Mouse (Mus musculus) hindbrain, embryonic 14.5 days (tissue): Measurements from ENCODE around the gene Rhoa. TPM values are rescaled to one million over a fixed set of nuclear protein-coding genes. Genes with fewer than 3 reads are reported as not detected.
A peak's percentile ranks its signal among the peaks of the same experiment; 100 is the strongest.

Experiments
- ATAC-seq: fragments of 200-750 bp; cut with Nextera tagmentation; 2 replicates; pipeline ENCODE4 v1.8.0; 2017; ENCODE audit warnings: moderate number of reproducible peaks, mild to moderate bottlenecking, moderate TSS enrichment, moderate library complexity; ENCODE audit not compliant: low FRiP score
- DNase-seq: peaks from one replicate; pipeline ENCODE4 v3.0.0-alpha.2; 2015; ENCODE audit warnings: low spot score
- H3K27ac ChIP-seq: fragments of 300-500 bp; sonication (generic); 2 replicates; pipeline ENCODE4 v1.5.1; 2014; ENCODE audit warnings: mild to moderate bottlenecking, moderate library complexity
- H3K27me3 ChIP-seq: fragments of 300-500 bp; sonication (generic); 2 replicates; pipeline ENCODE4 v1.6.1; 2014; ENCODE audit warnings: mild to moderate bottlenecking, low read length, mixed read lengths; ENCODE audit not compliant: control insufficient read depth, insufficient read depth
- H3K36me3 ChIP-seq: fragments of 300-500 bp; sonication (generic); replicated peaks from 2 replicates; pipeline ENCODE4 v1.6.1; 2014; ENCODE audit not compliant: control insufficient read depth, insufficient read depth
- H3K4me1 ChIP-seq: fragments of 300-500 bp; sonication (generic); replicated peaks from 2 replicates; pipeline ENCODE4 v1.6.1; 2014; ENCODE audit warnings: antibody characterized with exemption, low read length, mixed read lengths; ENCODE audit not compliant: control insufficient read depth, insufficient read depth
- H3K4me2 ChIP-seq: fragments of 300-500 bp; sonication (generic); replicated peaks from 2 replicates; pipeline ENCODE4 v1.6.1; 2014; ENCODE audit warnings: mild to moderate bottlenecking, moderate library complexity
- H3K4me3 ChIP-seq: fragments of 300-500 bp; sonication (generic); replicated peaks from 2 replicates; pipeline ENCODE4 v1.5.1; 2014; ENCODE audit warnings: mild to moderate bottlenecking, low read length
- H3K9ac ChIP-seq: fragments of 300-500 bp; sonication (generic); 2 replicates; pipeline ENCODE4 v1.6.1; 2014
- H3K9me3 ChIP-seq: fragments of 300-500 bp; sonication (generic); 2 replicates; pipeline ENCODE4 v1.6.1; 2016; ENCODE audit warnings: low read length; ENCODE audit not compliant: control insufficient read depth
- WGBS: fragments of 180-500 bp; shearing (Covaris S2); extraction: QIAGEN DNeasy Blood & Tissue Kit; methylation state at CpG from one replicate; pipeline ENCODE4 v1.1.7; 2014; 5-methylcytosine and 5-hydroxymethylcytosine counted together
- polyA plus RNA-seq: library from polyadenylated mRNA; unstranded; fragments of >200 nt; fragmentation: Nextera tagmentation; extraction: Ambion mirVana; gene quantifications from 2 replicates; pipeline ENCODE4 v1.2.1, GENCODE M21; 2014

Rhoa gene
- polyA plus RNA-seq, 1 experiment from 2014 or later, result 206 TPM

DNA sequence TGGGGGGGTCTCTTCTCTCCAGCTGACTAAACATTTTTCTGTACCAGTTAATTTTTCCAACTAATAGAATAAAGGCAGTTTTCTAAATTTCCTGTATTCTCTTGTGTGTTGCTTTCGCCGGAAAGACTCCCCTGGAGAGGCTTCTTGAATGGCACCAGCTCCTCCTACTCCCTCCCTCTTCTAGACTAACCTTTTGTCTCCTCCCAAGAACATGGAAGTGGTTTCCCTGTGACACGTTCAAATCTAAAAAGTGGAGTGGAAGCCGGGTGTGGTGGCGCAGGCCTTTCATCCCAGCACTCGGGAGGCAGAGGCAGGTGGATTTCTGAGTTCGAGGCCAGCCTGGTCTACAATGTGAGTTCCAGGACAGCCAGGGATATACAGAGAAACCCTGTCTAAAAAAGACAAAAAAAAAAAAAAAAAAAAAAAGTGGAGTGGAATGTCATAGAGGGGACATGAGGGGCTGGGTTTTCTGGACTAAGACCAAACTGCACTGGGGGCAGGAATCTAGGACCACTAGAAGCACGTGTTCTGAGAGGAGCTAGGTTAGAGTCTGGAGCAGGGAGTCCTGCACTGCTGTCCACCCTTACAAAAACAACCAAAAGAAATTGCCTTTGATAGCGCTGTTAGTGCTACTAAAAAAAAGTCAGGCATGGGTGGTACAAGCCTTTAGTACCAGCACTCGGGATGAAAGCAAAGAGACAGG is 32.1 kb downstream of the Rhoa start:
- DNase-seq, result no peak

GRCm38 (mm10) chr9:108338551-108338885 is 32.6 kb downstream of the Rhoa start:
- Histone ChIP-seq H3K36me3 (peaks cover 34% of the 10 kb centered on the region), H3K4me1 (peaks cover 17% of the 10 kb centered on the region), H3K4me2 (peak overlapping the region; percentile 80), H3K27ac (peak overlapping the region; percentile 82), H3K27me3 (no peaks in the 10 kb centered on the region), H3K9ac (peak overlapping the region; percentile 85), H3K4me3 (peak overlapping the region; percentile 60), H3K9me3 (no peaks in the 10 kb centered on the region)
- 34% methylated on average over 6 of the region's 6 CpGs for WGBS
- DNase-seq (no peak), ATAC-seq (0 out of 2 replicates have a peak, but pooled peaks have one; percentile 10)

More for the DNA sequence above, 32.1 kb downstream of the Rhoa start:
- Histone ChIP-seq H3K4me1 (peaks cover 17% of the 10 kb centered on the region), H3K27me3 (no peaks in the 10 kb centered on the region), H3K9me3 (no peaks in the 10 kb centered on the region), H3K4me2 (peak overlapping the region; percentile 80), H3K9ac (no peak overlapping the region), H3K27ac (peak overlapping the region; percentile 82), H3K36me3 (peaks cover 38% of the 10 kb centered on the region), H3K4me3 (no peak overlapping the region)
- no peak for ATAC-seq
- 70% methylated on average over 10 of the region's 10 CpGs for WGBS

- peak; percentile 92 for DNase-seq
- ATAC-seq, result peak; percentile 97
- H3K4me1 ChIP-seq, result peaks cover 17% of the 10 kb centered on the region
- under 1% methylated on average over 49 of the region's 49 CpGs for WGBS
- peak within 1 kb of the TSS; percentile 80 for H3K4me2 ChIP-seq
- peak within 1 kb of the TSS; percentile 82 for H3K27ac ChIP-seq
- H3K9me3 ChIP-seq, result no peaks in the 10 kb centered on the region
- H3K36me3 ChIP-seq, result peaks cover 28% of the 10 kb centered on the region
- no peaks in the 10 kb centered on the region for H3K27me3 ChIP-seq
- peak within 1 kb of the TSS; percentile 60 for H3K4me3 ChIP-seq
- H3K9ac ChIP-seq, result peak within 1 kb of the TSS; percentile 85
These were observed 33.2 kb downstream of the Rhoa start, which contains the start of gene Gpx1 for GRCm38 (mm10) chr9:108338886-108339781. Gpx1 (plus strand) TSS chr9:108338903.

DNA sequence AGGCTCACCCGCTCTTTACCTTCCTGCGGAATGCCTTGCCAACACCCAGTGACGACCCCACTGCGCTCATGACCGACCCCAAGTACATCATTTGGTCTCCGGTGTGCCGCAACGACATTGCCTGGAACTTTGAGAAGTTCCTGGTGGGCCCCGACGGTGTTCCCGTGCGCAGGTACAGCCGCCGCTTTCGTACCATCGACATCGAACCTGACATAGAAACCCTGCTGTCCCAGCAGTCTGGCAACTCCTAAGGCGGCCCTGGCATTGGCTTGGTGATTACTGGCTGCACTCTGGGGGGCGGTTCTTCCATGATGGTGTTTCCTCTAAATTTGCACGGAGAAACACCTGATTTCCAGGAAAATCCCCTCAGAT is 33.9 kb downstream of the Rhoa start:
- peak overlapping the region; percentile 85 for H3K9ac ChIP-seq
- H3K4me2 ChIP-seq, result peak overlapping the region; percentile 80
- H3K27ac ChIP-seq, result peak overlapping the region; percentile 82
- WGBS, result 18% methylated on average over 20 of the region's 20 CpGs
- no peaks in the 10 kb centered on the region for H3K9me3 ChIP-seq
- H3K36me3 ChIP-seq, result peaks cover 20% of the 10 kb centered on the region
- no peak for ATAC-seq
- H3K4me3 ChIP-seq, result peak overlapping the region; percentile 60
- H3K4me1 ChIP-seq, result peaks cover 17% of the 10 kb centered on the region
- DNase-seq, result no peak
- H3K27me3 ChIP-seq, result no peaks in the 10 kb centered on the region

GRCm38 (mm10) chr9:108340258-108341138 is 34.6 kb downstream of the Rhoa start:
- peak overlapping the region; percentile 85 for H3K9ac ChIP-seq
- WGBS, result 63% methylated on average over 10 of the region's 10 CpGs
- H3K9me3 ChIP-seq, result no peaks in the 10 kb centered on the region
- H3K36me3 ChIP-seq, result peaks cover 14% of the 10 kb centered on the region
- H3K27ac ChIP-seq, result no peak overlapping the region
- no peaks in the 10 kb centered on the region for H3K27me3 ChIP-seq
- ATAC-seq, result no peak
- H3K4me1 ChIP-seq, result peaks cover 17% of the 10 kb centered on the region
- H3K4me3 ChIP-seq, result peak overlapping the region; percentile 60
- peak overlapping the region; percentile 80 for H3K4me2 ChIP-seq
- DNase-seq, result no peak

GRCm38 (mm10) chr9:108341139-108341475 is 35.2 kb downstream of the Rhoa start:
- Histone ChIP-seq H3K9ac (no peak overlapping the region), H3K27ac (no peak overlapping the region), H3K9me3 (no peaks in the 10 kb centered on the region), H3K4me1 (peaks cover 20% of the 10 kb centered on the region), H3K36me3 (peaks cover 9% of the 10 kb centered on the region), H3K4me3 (no peak overlapping the region), H3K27me3 (no peaks in the 10 kb centered on the region), H3K4me2 (no peak overlapping the region)
- ATAC-seq (no peak), DNase-seq (no peak)
- WGBS, result 94% methylated on average over 5 of the region's 5 CpGs

- Histone ChIP-seq H3K9ac (no peak overlapping the region), H3K4me3 (no peak overlapping the region), H3K9me3 (no peaks in the 10 kb centered on the region), H3K4me1 (peaks cover 22% of the 10 kb centered on the region), H3K4me2 (no peak overlapping the region), H3K27ac (no peak overlapping the region), H3K36me3 (0 out of 2 replicates have a peak, but pooled peaks cover 3% of the 10 kb centered on the region), H3K27me3 (no peaks in the 10 kb centered on the region)
- no peak for DNase-seq
- ATAC-seq, result no peak
These were observed 35.9 kb downstream of the Rhoa start for GRCm38 (mm10) chr9:108341801-108342200.

- H3K9ac ChIP-seq, result no peak overlapping the region
These were observed 36.4 kb downstream of the Rhoa start for GRCm38 (mm10) chr9:108342301-108342831.

More at GRCm38 (mm10) chr9:108342301-108342831, 36.4 kb downstream of the Rhoa start:
- Histone ChIP-seq H3K27ac (no peak overlapping the region), H3K4me2 (no peak overlapping the region), H3K9me3 (no peaks in the 10 kb centered on the region), H3K4me1 (peaks cover 22% of the 10 kb centered on the region), H3K36me3 (no peaks in the 10 kb centered on the region), H3K4me3 (no peak overlapping the region), H3K27me3 (no peaks in the 10 kb centered on the region)
- DNase-seq (no peak), ATAC-seq (no peak)
- WGBS, result 55% methylated on average over 5 of the region's 5 CpGs
